Mouse (Mus musculus) spleen, adult 2 months (tissue): ENCODE data around the gene Serpinb8. TPM values are rescaled to one million over a fixed set of nuclear protein-coding genes. Genes with fewer than 3 reads are reported as not detected.

Source experiments
- DNase-seq, 2 experiments: peaks; one replicate each; pipeline versions ENCODE4 v3.0.0 to v3.0.0-alpha.2; 2012 to 2021; ENCODE audit warnings: low spot score in 2 of 2, low read depth in 1 of 2
- H3K27ac ChIP-seq: fragments of 200-500 bp; 2 replicates; pipeline ENCODE4 v1.5.1; 2012; ENCODE audit warnings: low read length, inconsistent platforms; ENCODE audit not compliant: insufficient read depth
- H3K27me3 ChIP-seq: fragments of 200-500 bp; 2 replicates; pipeline ENCODE4 v1.6.1; 2012; ENCODE audit warnings: mild to moderate bottlenecking, moderate library complexity, low read length, inconsistent platforms; ENCODE audit not compliant: control insufficient read depth, insufficient read depth
- H3K36me3 ChIP-seq: fragments of 200-500 bp; 2 replicates; pipeline ENCODE4 v1.6.1; 2012; ENCODE audit warnings: mild to moderate bottlenecking, low read length, inconsistent platforms; ENCODE audit not compliant: control insufficient read depth, insufficient read depth
- H3K4me1 ChIP-seq: fragments of 200-500 bp; 2 replicates; pipeline ENCODE4 v1.6.1; 2011; ENCODE audit warnings: inconsistent platforms; ENCODE audit not compliant: control insufficient read depth, insufficient read depth, insufficient read length
- H3K4me3 ChIP-seq: fragments of 200-500 bp; 2 replicates; pipeline ENCODE4 v1.5.1; 2011; ENCODE audit warnings: mild to moderate bottlenecking, inconsistent platforms; ENCODE audit not compliant: insufficient read depth, insufficient read length; ENCODE audit errors: extremely low read depth
- CTCF ChIP-seq: fragments of 200-500 bp; IDR thresholded peaks from 2 replicates; pipeline ENCODE4 v1.5.1; 2011; ENCODE audit warnings: mild to moderate bottlenecking, inconsistent platforms; ENCODE audit not compliant: insufficient read depth, insufficient read length, insufficient replicate concordance; ENCODE audit errors: extremely low read depth
- POLR2A ChIP-seq: fragments of 200-500 bp; IDR thresholded peaks from 2 replicates; pipeline ENCODE4 v1.6.1; 2011; ENCODE audit warnings: low read depth, low read length, inconsistent platforms
- WGBS: fragments of 180-500 bp; shearing (Covaris S2); methylation state at CpG from one replicate; pipeline ENCODE4 v1.1.7; 2018; 5-methylcytosine and 5-hydroxymethylcytosine counted together
- polyA plus RNA-seq: library from polyadenylated mRNA; depleted of rRNA; stranded (reverse); fragments of >200 nt; gene quantifications from 2 replicates; pipeline ENCODE4 v1.2.3, GENCODE M21; 2012; rRNA removed

Gene Serpinb8
- 0.68 and 2.0 TPM in 2 replicates for polyA plus RNA-seq

GRCm38 (mm10) chr1:107589691-107590470 lies at the start of gene Serpinb8:
Serpinb8 (plus strand) TSS chr1:107590006.
- DNase-seq = no peak
- TF ChIP-seq POLR2A = no peak
- no peak for TF ChIP-seq CTCF
- no peaks in the 10 kb centered on the region for H3K36me3 ChIP-seq
- peak within 1 kb of the TSS; percentile 12 for H3K4me3 ChIP-seq
- no peaks in the 10 kb centered on the region for H3K27me3 ChIP-seq
- 38% methylated on average over 10 of the region's 10 CpGs for whole genome bisulfite sequencing
- H3K4me1 ChIP-seq = no peaks in the 10 kb centered on the region
- no peak within 1 kb of the TSS for H3K27ac ChIP-seq

GRCm38 (mm10) chr1:107559494-107559893 lies 30.3 kb upstream of the Serpinb8 start:
- no peak for DNase-seq
- Histone ChIP-seq H3K27ac (no peak overlapping the region), H3K27me3 (no peaks in the 10 kb centered on the region), H3K36me3 (no peaks in the 10 kb centered on the region), H3K4me3 (no peak overlapping the region), H3K4me1 (no peaks in the 10 kb centered on the region)
- TF ChIP-seq CTCF = no peak
- TF ChIP-seq POLR2A = no peak
- 78% methylated on average over 3 of the region's 3 CpGs for WGBS

- Histone ChIP-seq H3K27me3 (no peaks in the 10 kb centered on the region), H3K4me1 (no peaks in the 10 kb centered on the region), H3K4me3 (no peak overlapping the region), H3K36me3 (no peaks in the 10 kb centered on the region), H3K27ac (no peak overlapping the region)
- no peak for DNase-seq
- WGBS = 89% methylated on average over 1 of the region's 1 CpGs
- no peak for TF ChIP-seq POLR2A
- no peak for TF ChIP-seq CTCF
Observed at GRCm38 (mm10) chr1:107562110-107562509, 27.7 kb upstream of the Serpinb8 start.

- no peak for TF ChIP-seq CTCF
- no peak for TF ChIP-seq POLR2A
- no peaks in the 10 kb centered on the region for H3K27me3 ChIP-seq
- H3K27ac ChIP-seq = no peak overlapping the region
- DNase-seq = no peak
- H3K4me1 ChIP-seq = no peaks in the 10 kb centered on the region
- no peaks in the 10 kb centered on the region for H3K36me3 ChIP-seq
- no peak overlapping the region for H3K4me3 ChIP-seq
Observed at GRCm38 (mm10) chr1:107565644-107566043, 24.2 kb upstream of the Serpinb8 start.

GRCm38 (mm10) chr1:107576094-107576493 lies 13.7 kb upstream of the Serpinb8 start:
- 57% methylated on average over 2 of the region's 2 CpGs for WGBS
- Histone ChIP-seq H3K36me3 (no peaks in the 10 kb centered on the region), H3K4me1 (no peaks in the 10 kb centered on the region), H3K4me3 (no peak overlapping the region), H3K27me3 (no peaks in the 10 kb centered on the region), H3K27ac (no peak overlapping the region)
- TF ChIP-seq POLR2A = no peak
- TF ChIP-seq CTCF = no peak
- no peak for DNase-seq

- no peak for DNase-seq
- Histone ChIP-seq H3K4me3 (no peak overlapping the region), H3K4me1 (no peaks in the 10 kb centered on the region), H3K27ac (no peak overlapping the region), H3K27me3 (no peaks in the 10 kb centered on the region), H3K36me3 (no peaks in the 10 kb centered on the region)
- TF ChIP-seq CTCF = no peak
- TF ChIP-seq POLR2A = no peak
- 86% methylated on average over 1 of the region's 1 CpGs for WGBS
Observed at GRCm38 (mm10) chr1:107577514-107577913, 12.3 kb upstream of the Serpinb8 start.

GRCm38 (mm10) chr1:107581220-107581619 lies 8.6 kb upstream of the Serpinb8 start:
- no peaks in the 10 kb centered on the region; the same call in 1 of the 2 replicates for H3K4me1 ChIP-seq
- no peak for DNase-seq
- H3K4me3 ChIP-seq = no peak overlapping the region
- H3K36me3 ChIP-seq = no peaks in the 10 kb centered on the region
- no peaks in the 10 kb centered on the region for H3K27me3 ChIP-seq
- H3K27ac ChIP-seq = no peak overlapping the region
- WGBS = 25% methylated on average over 1 of the region's 1 CpGs
- TF ChIP-seq CTCF = no peak
- TF ChIP-seq POLR2A = no peak
